Mouse (Mus musculus) splenic B cell, adult 2 months (primary cell): ENCODE results near the gene Dip2b.

ENCODE experiments used
- DNase-seq: peaks from one replicate; pipeline ENCODE4 v3.0.0-alpha.2; 2011; ENCODE audit warnings: low read depth, low spot score
- H3K27me3 ChIP-seq: 2 replicates; pipeline ENCODE4 v1.6.1; 2012; ENCODE audit warnings: mild to moderate bottlenecking, low read length, moderate library complexity, mixed read lengths; ENCODE audit not compliant: control insufficient read depth, poor library complexity, insufficient read depth, severe bottlenecking
- H3K36me3 ChIP-seq: 2 replicates; pipeline ENCODE4 v1.6.1; 2012; ENCODE audit warnings: mild to moderate bottlenecking, low read length, moderate library complexity, mixed read lengths; ENCODE audit not compliant: control insufficient read depth, poor library complexity, insufficient read depth, severe bottlenecking

Gene Dip2b

GRCm38 (mm10) chr15:100115416-100115815 is 77.0 kb downstream of the Dip2b start:
- no peaks in the 10 kb centered on the region; the same call in 1 of the 2 replicates for H3K36me3 ChIP-seq
- H3K27me3 ChIP-seq, result no peaks in the 10 kb centered on the region
- DNase-seq, result no peak

- DNase-seq, result no peak
- H3K36me3 ChIP-seq, result no peaks in the 10 kb centered on the region; the same call in 1 of the 2 replicates
- H3K27me3 ChIP-seq, result no peaks in the 10 kb centered on the region
Measured at GRCm38 (mm10) chr15:100116325-100116724, 77.9 kb downstream of the Dip2b start.

- DNase-seq, result no peak
Measured at GRCm38 (mm10) chr15:100119225-100119788, 80.8 kb downstream of the Dip2b start.

DNA sequence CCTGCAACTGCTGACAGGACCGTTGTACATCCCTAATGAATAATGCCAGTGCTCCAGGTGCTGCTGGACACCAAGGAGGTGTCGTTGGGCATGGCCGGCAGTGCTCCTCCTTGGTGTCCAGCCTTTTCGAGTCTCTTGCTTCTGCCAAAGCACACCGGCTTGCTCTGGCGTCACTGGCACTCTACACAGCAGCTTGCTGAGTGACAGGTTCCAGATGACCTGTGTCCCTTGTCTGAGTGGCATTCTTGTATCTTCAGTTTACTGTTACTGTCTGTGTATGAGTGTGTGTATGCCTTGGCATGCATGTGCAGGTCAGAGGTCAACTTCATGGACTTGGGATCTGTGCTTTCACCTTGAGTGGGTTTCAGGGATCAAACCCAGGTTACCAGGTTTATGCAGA is 83.0 kb downstream of the Dip2b start:
- no peak for DNase-seq
- Histone ChIP-seq H3K27me3 (no peaks in the 10 kb centered on the region), H3K36me3 (no peaks in the 10 kb centered on the region)

More at GRCm38 (mm10) chr15:100119225-100119788, 80.8 kb downstream of the Dip2b start:
- H3K36me3 ChIP-seq, result no peaks in the 10 kb centered on the region; the same call in 1 of the 2 replicates
- no peaks in the 10 kb centered on the region for H3K27me3 ChIP-seq

DNA sequence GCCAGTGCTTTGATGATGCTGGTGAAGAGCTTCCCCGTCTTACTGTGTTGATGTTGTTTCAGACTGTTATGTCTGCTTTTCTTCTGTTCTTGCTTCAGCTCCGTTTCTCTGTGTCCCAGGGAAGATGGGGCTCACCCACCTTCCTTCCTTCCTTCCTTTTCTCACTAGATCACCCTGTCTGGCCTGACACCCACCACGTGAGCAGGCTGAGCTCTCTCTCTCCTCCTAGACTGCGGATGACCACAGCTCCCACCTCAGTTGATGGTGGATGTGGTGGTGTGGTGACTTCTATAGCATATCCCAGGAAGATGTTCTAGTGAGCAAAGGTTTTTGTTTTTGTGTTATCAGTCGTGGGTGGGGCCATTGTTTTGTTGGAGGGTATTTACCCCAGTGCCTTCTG is 85.4 kb downstream of the Dip2b start:
- Histone ChIP-seq H3K36me3 (no peaks in the 10 kb centered on the region), H3K27me3 (no peaks in the 10 kb centered on the region)
- DNase-seq, result no peak

- no peak for DNase-seq
- no peaks in the 10 kb centered on the region for H3K36me3 ChIP-seq
- no peaks in the 10 kb centered on the region for H3K27me3 ChIP-seq
Measured at GRCm38 (mm10) chr15:100125245-100125644, 86.8 kb downstream of the Dip2b start.

DNA sequence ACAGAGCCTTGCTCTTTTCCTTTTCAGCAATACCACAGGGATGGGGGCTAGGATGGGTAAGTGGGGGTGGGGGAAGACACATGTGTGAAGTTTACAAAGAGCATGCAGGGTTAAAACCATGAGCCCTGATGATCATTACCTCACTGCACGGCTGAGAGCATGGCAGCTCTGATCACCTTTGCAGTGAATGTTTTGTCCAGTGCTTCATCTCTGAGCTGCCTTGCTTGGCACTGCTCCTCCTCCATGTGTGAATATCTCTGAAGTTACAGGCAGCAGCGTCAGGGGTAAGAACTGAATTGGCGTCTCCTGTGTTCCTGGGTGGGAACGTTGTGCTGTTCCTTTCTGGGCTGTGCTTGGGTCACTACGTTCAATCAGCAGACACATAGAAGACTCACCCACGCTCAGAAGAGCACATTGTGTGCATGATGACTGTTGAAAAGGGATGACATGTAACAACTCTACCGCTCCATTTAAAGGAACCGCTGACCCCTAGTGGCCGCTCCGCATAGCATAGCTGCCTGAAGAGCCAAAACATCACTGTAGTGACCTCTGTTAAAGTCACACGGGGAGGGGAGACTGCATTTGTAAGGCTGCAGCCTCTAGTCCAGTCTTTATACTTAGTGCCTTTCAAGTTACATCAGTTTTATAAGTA is 88.1 kb downstream of the Dip2b start:
- no peaks in the 10 kb centered on the region for H3K27me3 ChIP-seq
- no peaks in the 10 kb centered on the region for H3K36me3 ChIP-seq
- peak; percentile 88 for DNase-seq

DNA sequence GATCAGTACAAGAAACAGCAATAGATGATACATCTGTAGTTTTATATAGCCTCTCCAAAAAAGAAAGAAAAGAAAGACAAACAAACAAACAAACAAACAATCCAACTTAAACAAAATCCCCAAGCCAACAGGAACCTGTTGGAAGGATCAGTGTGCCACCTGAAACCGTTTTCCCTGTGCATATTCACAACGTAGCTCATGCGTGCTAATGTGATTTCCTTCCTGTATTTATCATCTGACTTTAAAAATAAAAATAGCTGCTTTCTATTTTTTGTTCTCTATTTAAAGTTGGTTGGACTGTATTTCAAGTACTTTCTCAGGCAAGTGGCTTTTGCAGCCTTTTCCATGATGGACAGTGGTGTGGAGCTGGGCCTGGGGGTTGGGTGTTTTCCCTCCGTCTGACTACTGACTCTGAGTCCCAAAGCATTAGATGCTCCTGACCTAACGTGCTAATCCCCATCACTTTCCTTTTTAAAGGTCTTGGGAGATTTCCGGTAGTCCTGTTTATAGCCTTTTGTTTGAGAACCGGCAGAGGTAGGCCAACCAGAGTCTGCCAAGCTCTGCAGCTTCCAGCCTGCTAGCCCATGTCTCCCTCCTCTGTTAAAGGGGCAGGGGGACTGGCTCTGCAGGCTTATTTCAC is 90.8 kb downstream of the Dip2b start:
- H3K27me3 ChIP-seq, result no peaks in the 10 kb centered on the region
- peak; percentile 53 for DNase-seq
- peaks cover 2% of the 10 kb centered on the region; the same call in 1 of the 2 replicates for H3K36me3 ChIP-seq

GRCm38 (mm10) chr15:100139665-100140064 is 101.2 kb downstream of the Dip2b start:
- DNase-seq, result no peak
- peaks cover 3% of the 10 kb centered on the region for H3K36me3 ChIP-seq
- no peaks in the 10 kb centered on the region for H3K27me3 ChIP-seq

- Histone ChIP-seq H3K36me3 (peaks cover 3% of the 10 kb centered on the region), H3K27me3 (no peaks in the 10 kb centered on the region)
- DNase-seq, result no peak
Measured at GRCm38 (mm10) chr15:100140428-100140827, 102.0 kb downstream of the Dip2b start.

- DNase-seq, result no peak
- peaks cover 1% of the 10 kb centered on the region for H3K36me3 ChIP-seq
- no peaks in the 10 kb centered on the region for H3K27me3 ChIP-seq
Measured at GRCm38 (mm10) chr15:100143091-100143801, 104.8 kb downstream of the Dip2b start.

- no peaks in the 10 kb centered on the region for H3K27me3 ChIP-seq
- DNase-seq, result no peak
Measured at GRCm38 (mm10) chr15:100144854-100145824, 106.7 kb downstream of the Dip2b start.

GRCm38 (mm10) chr15:100145917-100146316 is 107.5 kb downstream of the Dip2b start:
- H3K27me3 ChIP-seq, result no peaks in the 10 kb centered on the region
- no peak for DNase-seq
- H3K36me3 ChIP-seq, result peaks cover 1% of the 10 kb centered on the region

More at GRCm38 (mm10) chr15:100144854-100145824, 106.7 kb downstream of the Dip2b start:
- peaks cover 1% of the 10 kb centered on the region for H3K36me3 ChIP-seq

- no peaks in the 10 kb centered on the region for H3K27me3 ChIP-seq
- DNase-seq, result peak; percentile 47
- peaks cover 7% of the 10 kb centered on the region for H3K36me3 ChIP-seq
Measured at GRCm38 (mm10) chr15:100150593-100150992, 112.1 kb downstream of the Dip2b start.
